ENCODE assay signal across 14 mouse cellular contexts in the genomic region with DNA sequence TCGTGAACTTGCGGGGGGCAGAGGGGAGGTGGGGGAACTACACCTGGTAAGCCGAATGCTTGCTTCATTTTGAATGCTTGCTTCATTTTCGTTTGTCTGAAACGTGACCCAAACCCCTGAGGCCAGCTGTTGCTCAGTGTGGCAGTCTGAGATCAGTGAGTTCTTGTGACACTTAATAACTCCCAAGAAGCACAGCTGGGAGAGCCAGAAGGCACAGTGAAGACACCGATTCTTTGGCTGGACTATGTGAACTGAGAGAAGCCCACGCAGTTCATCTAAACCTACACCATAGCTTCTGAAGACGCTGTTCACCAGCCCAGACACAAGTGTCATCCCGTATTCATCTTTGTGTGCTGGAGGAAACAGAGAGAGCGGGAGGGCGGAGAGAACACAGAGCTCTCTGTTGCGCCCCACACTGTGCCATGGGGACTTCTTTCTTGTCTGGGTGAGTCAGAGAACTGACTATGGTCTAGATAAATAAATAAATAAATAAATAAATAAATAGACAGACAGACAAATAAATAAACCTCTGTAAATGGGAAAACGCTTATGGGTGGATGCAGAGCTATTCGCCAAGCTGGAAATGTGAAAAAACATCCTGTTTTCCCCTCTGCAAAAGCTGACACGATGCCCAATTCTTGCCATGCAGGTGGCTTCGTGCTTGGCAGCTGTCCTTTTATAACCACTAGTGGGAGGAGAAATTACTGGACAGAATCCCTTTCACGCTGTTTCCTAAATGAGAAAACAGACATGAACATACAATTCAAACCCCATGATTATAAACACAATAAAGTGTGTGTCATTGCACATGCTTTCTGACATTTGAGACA. TPM values are rescaled to one million over a fixed set of nuclear protein-coding genes. Genes with fewer than 3 reads are reported as not detected.
A peak's percentile ranks its signal among the peaks of the same experiment; 100 is the strongest.
DNase-seq lines count a peak whose midpoint lies in the region; ATAC-seq lines count a peak whose summit lies in the region.
"Had no signal": no experiment of that assay in that cellular context is flagged by ENCODE, and none has a peak within 500 bp of the region (broad histone marks: within the 10 kb centered on the region; RNA-seq: fewer than 3 reads in every experiment).

No protein-coding gene starts in this region.

- WGBS in kidney, embryonic 14.5 days, result 78% methylated on average over 17 of the region's 17 CpGs
- 70% methylated on average over 17 of the region's 17 CpGs for WGBS in neural tube, embryonic 15.5 days

- H3K27ac ChIP-seq in kidney, embryonic 14.5 days (ENCODE audit: low read depth, low read length), result no peak overlapping the region
- H3K27ac ChIP-seq in neural tube, embryonic 15.5 days (replicated peaks), result no peak overlapping the region
- H3K27ac ChIP-seq: heart, adult 2 months had no signal

- H3K9ac ChIP-seq in kidney, embryonic 14.5 days (ENCODE audit: low read depth, low read length), result 0 out of 2 replicates have a peak overlapping the region, but pooled peaks have one; percentile 2
- no peak overlapping the region for H3K9ac ChIP-seq in neural tube, embryonic 15.5 days (replicated peaks)

- H3K9me3 ChIP-seq in kidney, embryonic 14.5 days (ENCODE audit: control insufficient read depth, low read length), result no peaks in the 10 kb centered on the region
- no peaks in the 10 kb centered on the region for H3K9me3 ChIP-seq in neural tube, embryonic 15.5 days (replicated peaks)

- H3K27me3 ChIP-seq in kidney, embryonic 14.5 days (ENCODE audit: control insufficient read depth, insufficient read depth, low read length), result no peaks in the 10 kb centered on the region
- H3K27me3 ChIP-seq in neural tube, embryonic 15.5 days (replicated peaks), result no peaks in the 10 kb centered on the region; the same call in 1 of the 2 replicates

- no peak overlapping the region for H3K4me3 ChIP-seq in kidney, embryonic 14.5 days (ENCODE audit: low read length)
- H3K4me3 ChIP-seq in neural tube, embryonic 15.5 days (replicated peaks), result no peak overlapping the region
- H3K4me3 ChIP-seq: heart, adult 2 months had no signal

- no peaks in the 10 kb centered on the region for H3K36me3 ChIP-seq in kidney, embryonic 14.5 days (ENCODE audit: control insufficient read depth, insufficient read depth, low read length)
- no peaks in the 10 kb centered on the region for H3K36me3 ChIP-seq in neural tube, embryonic 15.5 days

- H3K4me1 ChIP-seq in kidney, embryonic 14.5 days (ENCODE audit: control insufficient read depth, insufficient read depth, low read length), result no peaks in the 10 kb centered on the region
- no peaks in the 10 kb centered on the region for H3K4me1 ChIP-seq in neural tube, embryonic 15.5 days

- H3K4me2 ChIP-seq in kidney, embryonic 14.5 days (replicated peaks; ENCODE audit: low read depth, low read length), result no peak overlapping the region
- H3K4me2 ChIP-seq in neural tube, embryonic 15.5 days, result no peak overlapping the region

- no peak for ATAC-seq in kidney, embryonic 14.5 days (ENCODE audit: low FRiP score, low TSS enrichment)
- ATAC-seq in neural tube, embryonic 15.5 days (ENCODE audit: low FRiP score), result peak; percentile 47; the same call in 1 of the 2 replicates
- ATAC-seq: intestine, postnatal 0 days had no signal

- DNase-seq in cerebellum, adult 18-20 months, result peak; percentile 28 to 36
- no peak for DNase-seq in cerebellum, adult 11 months
- no peak for DNase-seq in kidney, adult 18-20 months
- DNase-seq in neural tube, embryonic 10.5 days (ENCODE audit: extremely low spot score, low spot score), result no peak
- no peak for DNase-seq in adrenal gland, adult 2 months
- DNase-seq in B cell, adult 2 months, result no peak
- DNase-seq: adrenal gland, postnatal 14 days; heart, adult 2 months; heart, postnatal 36 days; kidney, postnatal 4 days; spleen, adult 18-20 months had no signal

RNA-seq across cellular contexts. Expression of a gene that starts 10.2 kb away (rescaled TPM):
- polyA plus RNA-seq in kidney, embryonic 14.5 days (2014; fragmentation: Nextera tagmentation; extraction: Ambion mirVana), result 4.6 and 11.6 TPM in 2 replicates
- 0.27 and 1.6 TPM in 2 replicates for polyA plus RNA-seq in neural tube, embryonic 15.5 days (2015; fragmentation: Nextera tagmentation; extraction: Ambion mirVana)
- total RNA-seq in adrenal gland, adult 2 months (2021), result under 1 TPM; 0.28 to 0.52 TPM
- 0.03 and 0.06 TPM in 2 replicates for polyA plus RNA-seq in adrenal gland, adult 2 months (2012; rRNA removed)

RNA-seq across cellular contexts. Expression of a gene that starts 40.9 kb away (rescaled TPM):
- polyA plus RNA-seq in kidney, embryonic 14.5 days (2014; fragmentation: Nextera tagmentation; extraction: Ambion mirVana), result 12.7 and 19.1 TPM in 2 replicates
- 15.6 and 15.8 TPM in 2 replicates for polyA plus RNA-seq in neural tube, embryonic 15.5 days (2015; fragmentation: Nextera tagmentation; extraction: Ambion mirVana)
- total RNA-seq in adrenal gland, adult 2 months (2021), result 10 to 100 TPM; 13.6 to 14.0 TPM
- 0.90 and 1.3 TPM in 2 replicates for polyA plus RNA-seq in adrenal gland, adult 2 months (2012; rRNA removed)

Comparison
In these comparisons a context has a peak if more than half of its experiments do, and no peak if none do; other contexts are left out.
1. DNase-seq: peak in cerebellum, adult 18-20 months (2 of 2); none in cerebellum, adult 11 months (single experiment), kidney, adult 18-20 months (single experiment), neural tube, embryonic 10.5 days (single experiment), adrenal gland, adult 2 months (single experiment) and B cell, adult 2 months (0 of 2).